In genomic region chr9:96678611-96679010, GRCm38 (mm10) we compare ENCODE assay signal across 26 mouse cellular contexts. TPM values are rescaled to one million over a fixed set of nuclear protein-coding genes. Genes with fewer than 3 reads are reported as not detected.
DNase-seq lines count a peak whose midpoint lies in the region; ATAC-seq and TF ChIP-seq lines count a peak whose summit lies in the region.
"Had no signal": no experiment of that assay in that cellular context is flagged by ENCODE, and none has a peak within 500 bp of the region (broad histone marks: within the 10 kb centered on the region; RNA-seq: fewer than 3 reads in every experiment).

No protein-coding gene starts in this region.

- peaks cover 0 to 23% of the 10 kb centered on the region in 2 experiments; a peak in 2 of 4 replicates for H3K36me3 ChIP-seq in MEL (ENCODE audit: control insufficient read depth in 1 of 2, insufficient read depth in 2 of 2, low read length in 2 of 2)
- H3K36me3 ChIP-seq: embryonic facial prominence, embryonic 15.5 days; forebrain, embryonic 10.5 days had no signal

- no peak for TF ChIP-seq RAD21 in MEL (IDR thresholded peaks at IDR 0.05; ENCODE audit: low read depth, low read length)

- no peak overlapping the region for H3K27ac ChIP-seq in MEL (ENCODE audit: control insufficient read depth, low read depth, low read length)
- H3K27ac ChIP-seq: embryonic facial prominence, embryonic 13.5 days; embryonic facial prominence, embryonic 15.5 days; forebrain, embryonic 10.5 days had no signal

- TF ChIP-seq EP300 in MEL (IDR thresholded peaks at IDR 0.05; ENCODE audit: low read depth in 1 of 2, low read length in 2 of 2), result no peak

- TF ChIP-seq CTCF in MEL (IDR thresholded peaks at IDR 0.05 in 2 of 3, conservative IDR thresholded peaks at IDR 0.05 in 1 of 3; ENCODE audit: control insufficient read depth in 1 of 3, insufficient read depth in 1 of 3, low read depth in 2 of 3, low read length in 3 of 3, poor library complexity in 1 of 3, severe bottlenecking in 1 of 3), result no peak

- no peaks in the 10 kb centered on the region for H3K9me3 ChIP-seq in MEL (replicated peaks; ENCODE audit: insufficient read depth, low read length)
- H3K9me3 ChIP-seq: embryonic facial prominence, embryonic 13.5 days; embryonic facial prominence, embryonic 15.5 days; forebrain, embryonic 10.5 days; G1E had no signal

- H3K4me3 ChIP-seq in MEL (ENCODE audit: control insufficient read depth in 1 of 2, insufficient read depth in 1 of 2, low read depth in 2 of 2, low read length in 2 of 2), result no peak overlapping the region
- H3K4me3 ChIP-seq: embryonic facial prominence, embryonic 13.5 days; embryonic facial prominence, embryonic 15.5 days; erythroblast, embryonic 14.5 days; forebrain, embryonic 10.5 days had no signal

- peak; percentile 19 for DNase-seq in CD4-positive, CD25-positive, alpha-beta regulatory T cell, adult 2 months (ENCODE audit: low read depth, low spot score)
- peak; percentile 75 for DNase-seq in heart, adult 11 months
- no peak for DNase-seq in heart, postnatal 25 days (ENCODE audit: low spot score)
- peak; percentile 12 for DNase-seq in CD4-positive helper T cell, adult 2 months (ENCODE audit: low read depth, low spot score)
- DNase-seq in MEL (ENCODE audit: low read depth, low spot score), result peak; percentile 51
- DNase-seq in retina, embryonic 14.5 days (ENCODE audit: low spot score), result no peak
- no peak for DNase-seq in left cerebral cortex, postnatal 14 days (ENCODE audit: low spot score in 2 of 2)
- DNase-seq: adrenal gland, adult 2 months; adrenal gland, postnatal 10 days; adrenal gland, postnatal 25 days; B cell, adult 2 months; cerebellum, adult 11 months; cerebellum, adult 18-20 months; cerebellum, adult 8-10 months; cerebellum, adult 9-11 months; cerebellum, postnatal 14 days; cerebellum, postnatal 36 days; embryo, embryonic 11 days had no signal

- intact Hi-C loops in heart, postnatal 25 days (cut with DNase I), result no loop called here
- intact Hi-C loops in left cerebral cortex, postnatal 14 days (cut with DNase I), result loop anchor here (5.0 kb wide), 1 partner anchor 79 kb away; no protein-coding TSS in a partner anchor

- no peak for ATAC-seq in CD4-positive, CD25-positive, alpha-beta regulatory T cell, adult 4 months
- ATAC-seq: forebrain, embryonic 14.5 days; forebrain, embryonic 16.5 days had no signal

- H3K9ac ChIP-seq in MEL (ENCODE audit: control insufficient read depth, low read depth, low read length, poor library complexity, severe bottlenecking), result no peak overlapping the region
- H3K9ac ChIP-seq: embryonic facial prominence, embryonic 13.5 days; embryonic facial prominence, embryonic 15.5 days had no signal

- no peak for TF ChIP-seq POLR2A in MEL (IDR thresholded peaks at IDR 0.05; ENCODE audit: control insufficient read depth in 1 of 2, insufficient read depth in 1 of 2, low read depth in 1 of 2, low read length in 2 of 2, poor library complexity in 1 of 2)

- peaks cover 8 to 22% of the 10 kb centered on the region in 2 experiments; a peak in 3 of 4 replicates for H3K4me1 ChIP-seq in MEL (ENCODE audit: control insufficient read depth in 1 of 2, insufficient read depth in 2 of 2, low read length in 2 of 2)
- H3K4me1 ChIP-seq: embryonic facial prominence, embryonic 13.5 days; embryonic facial prominence, embryonic 15.5 days had no signal

- no peaks in the 10 kb centered on the region for H3K79me2 ChIP-seq in MEL (ENCODE audit: control insufficient read depth, insufficient read depth, low read length, poor library complexity)

- H3K27me3 ChIP-seq in MEL (ENCODE audit: control insufficient read depth in 1 of 2, insufficient read depth in 2 of 2, low read length in 2 of 2), result no peaks in the 10 kb centered on the region
- H3K27me3 ChIP-seq: embryonic facial prominence, embryonic 13.5 days; embryonic facial prominence, embryonic 15.5 days had no signal

TF ChIP-seq in MEL, 35 proteins besides CTCF, POLR2A, EP300 and RAD21:
- TF ChIP-seq MAFK (IDR thresholded peaks at IDR 0.05; ENCODE audit: borderline replicate concordance, low read depth, low read length) (0 out of 2 replicates have a peak, but pooled peaks have one; percentile 38), MAX (IDR thresholded peaks at IDR 0.05; ENCODE audit: low read length) (no peak)

RNA-seq across cellular contexts. Expression of gene Rasa2, which starts 47.2 kb away (rescaled TPM):
- polyA plus RNA-seq in CD4-positive, CD25-positive, alpha-beta regulatory T cell, adult 4 months (2017; shearing (Covaris generic)), result 10 to 100 TPM; 31.2 to 43.3 TPM
- total RNA-seq in heart, postnatal 25 days (2021), result 1 to 10 TPM; 5.5 to 6.0 TPM
- 9.5 and 11.3 TPM in 2 replicates for total RNA-seq in MEL (2012; rRNA removed)
- 10 to 100 TPM in 1 of 2 experiments, not detected in 1; 11.3 TPM for polyA plus RNA-seq in MEL (2012; ENCODE audit: insufficient read depth in 1 of 2, insufficient read length in 2 of 2, low read depth in 1 of 2, low replicate concordance in 2 of 2, missing spikeins in 1 of 2)
- 10 to 100 TPM; 25.3 to 26.4 TPM for total RNA-seq in left cerebral cortex, postnatal 14 days (2021)
- polyA plus RNA-seq: erythroblast, embryonic 14.5 days had no signal

Comparison
In these comparisons a context has a peak if more than half of its experiments do, and no peak if none do; other contexts are left out.
1. DNase-seq: peak in CD4-positive, CD25-positive, alpha-beta regulatory T cell, adult 2 months (single experiment), heart, adult 11 months (single experiment), CD4-positive helper T cell, adult 2 months (single experiment) and MEL (single experiment); none in heart, postnatal 25 days (single experiment), retina, embryonic 14.5 days (single experiment) and left cerebral cortex, postnatal 14 days (0 of 2).